Mouse (Mus musculus) C2C12 (cell line): ENCODE data around the gene Nemp2.

Experiments
- CEBPB ChIP-seq: IDR thresholded peaks from one replicate; pipeline ENCODE4 v1.6.1; 2011; ENCODE audit warnings: low read depth, mild to moderate bottlenecking, control low read depth, moderate library complexity
- CTCF ChIP-seq: IDR thresholded peaks from one replicate; pipeline ENCODE4 v1.5.1; 2011; ENCODE audit not compliant: control insufficient read depth, insufficient read depth, insufficient read length
- MAX ChIP-seq: IDR thresholded peaks from one replicate; pipeline ENCODE4 v1.6.1; 2011; ENCODE audit warnings: mild to moderate bottlenecking, control low read depth
- MYOD1 ChIP-seq: IDR thresholded peaks from one replicate; pipeline ENCODE4 v1.6.1; 2011; ENCODE audit warnings: low read depth; ENCODE audit not compliant: control insufficient read depth, insufficient read length
- MYOG ChIP-seq: IDR thresholded peaks from one replicate; pipeline ENCODE4 v1.6.1; 2011; ENCODE audit not compliant: control insufficient read depth, insufficient read length; ENCODE audit errors: extremely low read depth
- USF1 ChIP-seq: IDR thresholded peaks from one replicate; pipeline ENCODE4 v1.6.1; 2011; ENCODE audit warnings: low read depth, mild to moderate bottlenecking, control low read depth, moderate library complexity

DNA sequence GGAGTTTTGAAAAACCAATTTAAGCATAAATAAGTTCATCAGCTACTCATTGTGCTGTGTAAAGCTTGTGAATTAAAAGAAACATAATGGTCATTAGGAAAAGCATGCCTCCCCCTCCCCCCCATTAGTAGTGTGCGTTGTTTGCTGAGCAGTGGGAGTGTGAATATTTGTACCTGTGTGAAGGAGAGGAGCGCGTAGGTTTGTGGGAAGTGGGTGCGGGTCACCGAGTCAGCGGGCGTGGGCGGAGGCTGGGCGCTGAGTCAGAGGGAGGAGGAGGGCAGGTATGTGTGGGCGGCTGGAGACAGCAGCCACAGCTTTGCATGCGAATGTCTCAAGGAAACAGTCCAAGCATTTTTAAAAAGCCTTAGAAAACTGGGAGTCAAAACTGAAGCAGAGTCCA, 32.7 kb upstream of the Nemp2 start:
- no peak for TF ChIP-seq CTCF
- no peak for TF ChIP-seq USF1
- no peak for TF ChIP-seq CEBPB
- TF ChIP-seq MYOG: no peak
- no peak for TF ChIP-seq MYOD1
- no peak for TF ChIP-seq MAX
